15 mouse cellular contexts compared by ENCODE assay signal in genomic region chr5:123622421-123622820, GRCm38 (mm10). TPM values are rescaled to one million over a fixed set of nuclear protein-coding genes. Genes with fewer than 3 reads are reported as not detected.
DNase-seq lines count a peak whose midpoint lies in the region; ATAC-seq and TF ChIP-seq lines count a peak whose summit lies in the region.
"Had no signal": no experiment of that assay in that cellular context is flagged by ENCODE, and none has a peak within 500 bp of the region (broad histone marks: within the 10 kb centered on the region; RNA-seq: fewer than 3 reads in every experiment).

No protein-coding gene starts in this region.

- DNase-seq in kidney, postnatal 4 days: peak; percentile 30 to 36
- no peak for DNase-seq in kidney, adult 2 months
- peak; percentile 14 for DNase-seq in Muller cell, postnatal 12 days (ENCODE audit: inconsistent ontology term)
- peak; percentile 50 to 52 for DNase-seq in cerebellum, adult 2 months
- peak; percentile 17 for DNase-seq in embryonic facial prominence, embryonic 10.5 days (ENCODE audit: low spot score)
- no peak for DNase-seq in heart, postnatal 4 days
- DNase-seq in right cerebral cortex, postnatal 25 days: no peak
- DNase-seq: gastrocnemius, postnatal 10 days; thymus, postnatal 4 days had no signal

- no peak overlapping the region for H3K27ac ChIP-seq in kidney, adult 2 months (ENCODE audit: insufficient read depth, low read depth, low read length)
- H3K27ac ChIP-seq in cerebellum, adult 2 months (ENCODE audit: insufficient read depth, low read length): no peak overlapping the region
- H3K27ac ChIP-seq in embryonic facial prominence, embryonic 10.5 days (replicated peaks): no peak overlapping the region
- H3K27ac ChIP-seq: embryonic facial prominence, embryonic 12.5 days; heart, embryonic 15.5 days had no signal

- H3K36me3 ChIP-seq in kidney, adult 2 months (ENCODE audit: control insufficient read depth, insufficient read depth, low read length): peaks cover 1% of the 10 kb centered on the region
- peaks cover 61% of the 10 kb centered on the region for H3K36me3 ChIP-seq in embryonic facial prominence, embryonic 10.5 days (replicated peaks)

- TF ChIP-seq POLR2A in kidney, adult 2 months (IDR thresholded peaks at IDR 0.05; ENCODE audit: low read depth, low read length): no peak
- TF ChIP-seq POLR2A in cerebellum, adult 2 months (IDR thresholded peaks at IDR 0.05; ENCODE audit: borderline replicate concordance, insufficient read depth, low read length): no peak

- H3K4me1 ChIP-seq in kidney, adult 2 months (ENCODE audit: control insufficient read depth, insufficient read depth, low read length): no peaks in the 10 kb centered on the region
- H3K4me1 ChIP-seq in cerebellum, adult 2 months (ENCODE audit: control insufficient read depth, insufficient read depth, low read length): no peaks in the 10 kb centered on the region
- H3K4me1 ChIP-seq in embryonic facial prominence, embryonic 10.5 days: no peaks in the 10 kb centered on the region
- H3K4me1 ChIP-seq: embryonic facial prominence, embryonic 12.5 days; heart, embryonic 15.5 days had no signal

- H3K4me3 ChIP-seq in kidney, adult 2 months (ENCODE audit: insufficient read depth, low read depth, low read length): no peak overlapping the region
- H3K4me3 ChIP-seq in cerebellum, adult 2 months (replicated peaks; ENCODE audit: insufficient read depth, low read depth, low read length): no peak overlapping the region
- no peak overlapping the region for H3K4me3 ChIP-seq in embryonic facial prominence, embryonic 10.5 days
- H3K4me3 ChIP-seq: embryonic facial prominence, embryonic 12.5 days; heart, embryonic 15.5 days; megakaryocyte, embryonic 14.5 days had no signal

- WGBS in kidney, adult 2 months: 75% methylated on average over 13 of the region's 13 CpGs
- 19% methylated on average over 13 of the region's 13 CpGs for WGBS in cerebellum, adult 2 months
- 70% methylated on average over 13 of the region's 13 CpGs for WGBS in embryonic facial prominence, embryonic 10.5 days

- no peak for TF ChIP-seq CTCF in kidney, adult 2 months (conservative IDR thresholded peaks at IDR 0.05; ENCODE audit: insufficient read depth, insufficient read length, low read depth, low read length)
- peak; percentile 66 for TF ChIP-seq CTCF in cerebellum, adult 2 months (IDR thresholded peaks at IDR 0.05; ENCODE audit: borderline replicate concordance, insufficient read depth, low read depth, low read length)

- H3K27me3 ChIP-seq in kidney, adult 2 months (replicated peaks; ENCODE audit: control insufficient read depth, insufficient read depth, low read length): no peaks in the 10 kb centered on the region
- H3K27me3 ChIP-seq in cerebellum, adult 2 months (ENCODE audit: control insufficient read depth, insufficient read depth, low read length): no peaks in the 10 kb centered on the region
- no peaks in the 10 kb centered on the region for H3K27me3 ChIP-seq in embryonic facial prominence, embryonic 10.5 days (replicated peaks; ENCODE audit: low read depth, poor library complexity, severe bottlenecking)
- H3K27me3 ChIP-seq: embryonic facial prominence, embryonic 12.5 days; heart, embryonic 15.5 days; megakaryocyte, embryonic 14.5 days had no signal

- no peaks in the 10 kb centered on the region for H3K9me3 ChIP-seq in embryonic facial prominence, embryonic 10.5 days
- H3K9me3 ChIP-seq: embryonic facial prominence, embryonic 12.5 days; heart, embryonic 15.5 days; megakaryocyte, embryonic 14.5 days had no signal

- no peak for ATAC-seq in erythroblast, adult 5-6 weeks (replicated peaks; ENCODE audit: low FRiP score, poor library complexity, severe bottlenecking)
- ATAC-seq: CD4-positive, CD25-positive, alpha-beta regulatory T cell, adult 4 months; forebrain, embryonic 14.5 days had no signal

RNA-seq across cellular contexts. Expression of gene Vps33a, which starts 49.6 kb away (rescaled TPM):
- polyA plus RNA-seq in kidney, adult 2 months (2012; rRNA removed): 22.6 and 24.1 TPM in 2 replicates
- 49.7 and 54.1 TPM in 2 replicates for polyA plus RNA-seq in cerebellum, adult 2 months (2012; rRNA removed)
- polyA plus RNA-seq in embryonic facial prominence, embryonic 10.5 days (2016; fragmentation: Nextera tagmentation; extraction: Ambion mirVana): 28.1 and 32.0 TPM in 2 replicates
- total RNA-seq in erythroblast, adult 5-6 weeks (2015; ENCODE audit: low replicate concordance): 7.7 and 11.5 TPM in 2 replicates
- total RNA-seq in erythroblast, adult 5-6 weeks (2017; ENCODE audit: low replicate concordance): 6.3 and 9.5 TPM in 2 replicates
- total RNA-seq in heart, postnatal 4 days (2021): 10 to 100 TPM; 25.6 to 29.8 TPM

Comparison
In these comparisons a context has a peak if more than half of its experiments do, and no peak if none do; other contexts are left out.
1. DNase-seq: peak in kidney, postnatal 4 days (2 of 2), Muller cell, postnatal 12 days (single experiment), cerebellum, adult 2 months (2 of 2) and embryonic facial prominence, embryonic 10.5 days (single experiment); none in kidney, adult 2 months (single experiment), heart, postnatal 4 days (single experiment) and right cerebral cortex, postnatal 25 days (single experiment).